ENCODE assay signal across 14 mouse cellular contexts in genomic region chrX:11555035-11555570, GRCm38 (mm10).
DNase-seq lines count a peak whose midpoint lies in the region; ATAC-seq lines count a peak whose summit lies in the region.
"Had no signal": no experiment of that assay in that cellular context is flagged by ENCODE, and none has a peak within 500 bp of the region (broad histone marks: within the 10 kb centered on the region; RNA-seq: fewer than 3 reads in every experiment).

No protein-coding gene starts in this region.

- peak; percentile 78 to 86 for DNase-seq in cerebellum, postnatal 10 days
- DNase-seq in heart, postnatal 14 days, result peak; percentile 6 to 25
- DNase-seq in heart, adult 8-10 months (ENCODE audit: low spot score), result no peak
- peak; percentile 19 for DNase-seq in ovary, postnatal 36 days (ENCODE audit: low spot score)
- DNase-seq in ovary, postnatal 10 days (ENCODE audit: low spot score), result no peak
- peak; percentile 72 for DNase-seq in fat pad, adult 2 months (ENCODE audit: extremely low read depth, low read depth, low spot score)
- no peak for DNase-seq in urinary bladder, postnatal 14 days (ENCODE audit: low spot score)
- DNase-seq: B cell, adult 2 months; liver; lung, adult 18-20 months; lung, postnatal 4 days had no signal

- ATAC-seq in cerebellum, adult (ENCODE audit: insufficient number of reproducible peaks, low FRiP score, low TSS enrichment), result no peak
- ATAC-seq: activated CD4-positive, CD25-positive, alpha-beta regulatory T cell, adult 4 months; Patski had no signal

- intact Hi-C loops in heart, postnatal 14 days (cut with DNase I), result no loop called here

Comparison
In these comparisons a context has a peak if more than half of its experiments do, and no peak if none do; other contexts are left out.
1. DNase-seq: peak in cerebellum, postnatal 10 days (2 of 2), heart, postnatal 14 days (2 of 2), ovary, postnatal 36 days (single experiment) and fat pad, adult 2 months (single experiment); none in heart, adult 8-10 months (single experiment), ovary, postnatal 10 days (single experiment) and urinary bladder, postnatal 14 days (single experiment).